Mouse (Mus musculus) gastrocnemius, adult 2 months (tissue): ENCODE data around the gene Ikzf3. TPM values are rescaled to one million over a fixed set of nuclear protein-coding genes. Genes with fewer than 3 reads are reported as not detected.
A peak's percentile ranks its signal among the peaks of the same experiment; 100 is the strongest.

Experiments used
- DNase-seq: peaks from one replicate; pipeline ENCODE4 v3.0.0; 2022
- H3K27ac ChIP-seq: fragments of 200-600 bp; 2 replicates; pipeline ENCODE4 v1.8.1; 2022; ENCODE audit warnings: mild to moderate bottlenecking
- H3K4me3 ChIP-seq: fragments of 200-600 bp; 2 replicates; pipeline ENCODE4 v1.8.1; 2022; ENCODE audit warnings: mild to moderate bottlenecking, moderate library complexity
- CTCF ChIP-seq: fragments of 200-600 bp; IDR thresholded peaks from 2 replicates; pipeline ENCODE4 v1.8.1; 2022; ENCODE audit warnings: antibody characterized with exemption, mild to moderate bottlenecking, moderate library complexity
- intact Hi-C: fragments of 180-260 bp; cut with DNase I; formaldehyde crosslinking; loops from one replicate; pipeline ENCODE4 v1.15.1; 2025
- long read RNA-seq, 2 experiments: library from polyadenylated mRNA; stranded (forward); transcript quantifications; one replicate each; pipeline ENCODE4 v2.0.0; 2021
- total RNA-seq, 2 experiments: library from RNA; stranded (reverse); gene quantifications; 2 replicates each; pipeline ENCODE4 v1.2.3; 2021

Gene Ikzf3
- under 1 TPM in 1 of 2 experiments, not detected in 1; 0.22 TPM for total RNA-seq
- long read RNA-seq, experiment 1: 0 reads
- long read RNA-seq, experiment 2: 0 reads

DNA sequence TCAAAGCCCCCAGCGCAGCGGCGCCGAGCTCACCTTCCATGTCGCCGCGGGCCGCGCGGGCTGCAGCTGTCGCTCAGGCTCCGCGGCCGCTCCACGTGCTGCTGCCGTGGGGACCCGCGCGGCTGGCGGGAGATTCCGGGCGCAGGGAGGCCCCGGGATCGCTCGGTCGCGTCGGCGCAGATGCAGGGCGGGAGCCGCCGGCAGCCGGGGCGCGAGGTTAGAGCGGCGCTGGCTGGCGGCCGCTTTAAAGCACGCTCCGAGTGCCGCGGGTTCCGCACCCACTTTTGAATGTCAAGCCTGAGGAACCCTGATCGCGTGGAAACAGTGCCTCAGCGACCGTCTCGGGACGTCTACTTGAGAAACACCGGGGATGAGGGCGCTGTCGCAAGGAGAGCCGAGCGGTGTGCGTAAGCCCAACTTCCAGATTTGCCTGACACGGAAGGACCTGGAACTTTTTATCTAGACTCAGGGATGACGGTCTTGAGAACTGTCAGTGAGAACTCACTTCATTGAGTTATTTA lies at the start of gene Ikzf3:
Gene Ikzf3 (minus strand): TSS at position 321 of the 521 bp plus-strand sequence.
- no peak for TF ChIP-seq CTCF
- Histone ChIP-seq H3K27ac (no peak within 1 kb of the TSS), H3K4me3 (peak within 1 kb of the TSS; percentile 64)
- intact Hi-C loops: no loop called here
- peak; percentile 39 for DNase-seq

DNA sequence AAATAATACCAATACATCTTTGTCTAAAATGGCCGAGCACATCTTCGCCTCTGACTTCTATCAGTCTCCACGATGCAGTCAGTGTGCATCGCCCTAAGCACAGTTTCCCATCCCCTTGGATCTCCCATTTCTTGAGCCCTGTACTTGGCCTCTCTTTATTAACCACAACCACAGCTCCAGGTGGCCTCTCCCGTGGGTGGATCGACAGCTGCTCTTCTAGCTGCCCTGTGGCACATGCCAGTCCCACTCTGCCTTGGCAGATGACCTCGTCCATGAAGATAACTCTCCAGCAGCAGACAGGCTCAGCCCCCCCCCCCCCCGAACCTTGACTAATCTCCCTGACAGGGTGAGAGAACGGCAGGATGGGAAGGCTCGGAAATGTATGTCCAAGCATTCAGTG lies 49.6 kb upstream of the Ikzf3 start:
- H3K4me3 ChIP-seq: no peak overlapping the region
- no peak for TF ChIP-seq CTCF
- intact Hi-C loops: loop anchor here (2.0 to 10.0 kb wide), 2 partner anchors 39 to 251 kb away; partner anchors contain the start of gene Ppp1r1b
- H3K27ac ChIP-seq: no peak overlapping the region
- no peak for DNase-seq

DNA sequence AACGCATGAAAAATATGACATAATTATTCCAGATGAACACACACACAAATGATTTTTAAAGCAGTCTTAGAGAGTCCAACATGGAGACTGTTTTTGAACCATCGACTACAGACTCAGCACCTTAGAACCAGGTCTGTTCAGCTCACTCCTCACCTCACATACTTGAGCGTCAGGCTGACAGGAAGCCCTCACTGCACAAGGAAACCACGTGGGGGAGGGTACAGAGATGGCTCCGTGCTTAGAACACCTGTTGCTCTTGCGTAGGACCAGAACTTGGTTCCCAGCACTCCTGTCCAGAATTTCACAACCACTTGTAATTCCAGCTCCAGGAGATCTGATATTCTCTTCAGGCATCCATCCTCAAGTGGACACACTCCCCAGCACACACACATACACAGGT lies 49.2 kb upstream of the Ikzf3 start:
- TF ChIP-seq CTCF: no peak
- Histone ChIP-seq H3K27ac (no peak overlapping the region), H3K4me3 (no peak overlapping the region)
- intact Hi-C loops: loop anchor here (2.0 to 10.0 kb wide), 2 partner anchors 38 to 250 kb away; partner anchors contain the start of gene Ppp1r1b
- DNase-seq: no peak

DNA sequence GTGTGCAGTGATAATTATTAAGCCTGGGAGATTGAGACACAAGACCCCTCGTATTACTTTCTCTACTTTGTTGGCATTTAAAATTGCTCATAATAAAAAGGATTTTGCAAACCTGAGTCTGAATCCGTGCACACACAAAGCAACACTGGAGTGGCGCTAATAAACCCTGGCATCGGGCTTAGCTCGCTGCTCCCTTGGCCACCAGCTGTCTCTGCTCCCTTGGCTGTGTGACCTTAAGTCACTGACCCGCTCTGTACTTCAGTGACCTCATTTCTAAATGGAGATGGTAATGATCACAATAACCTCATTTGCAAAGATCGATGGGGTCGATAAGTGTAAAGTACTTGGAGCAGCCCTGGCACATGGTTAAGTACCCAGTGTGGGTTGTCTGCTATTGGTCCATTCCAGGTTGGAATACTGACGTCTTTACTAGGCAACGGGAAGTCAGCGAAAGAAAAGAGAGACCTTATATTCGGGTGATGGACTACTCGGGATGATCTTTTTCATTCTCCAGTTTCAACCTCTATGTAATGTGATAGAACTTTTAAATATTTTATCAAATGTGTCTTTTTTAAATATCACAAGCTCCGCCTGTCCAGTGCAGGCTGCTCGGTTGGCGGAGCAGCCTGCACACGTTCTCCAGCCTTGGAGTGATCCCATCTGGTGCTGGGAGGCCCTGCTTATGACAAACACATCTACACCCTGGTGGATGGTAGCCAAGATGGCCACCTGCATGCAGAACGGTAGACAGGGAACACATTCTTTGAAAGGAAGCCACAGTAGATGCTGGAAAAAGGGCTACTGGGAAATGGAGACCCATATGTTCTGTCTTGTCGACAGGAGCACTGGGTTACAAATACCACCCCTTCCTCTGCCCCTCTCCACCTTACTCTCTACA lies 45.0 kb upstream of the Ikzf3 start:
- no peak for DNase-seq
- no peak for TF ChIP-seq CTCF
- intact Hi-C loops: loop anchor here (10.0 kb wide), 1 partner anchor 246 kb away; the partner anchor contains the start of gene Ppp1r1b
- Histone ChIP-seq H3K4me3 (no peak overlapping the region), H3K27ac (no peak overlapping the region)

DNA sequence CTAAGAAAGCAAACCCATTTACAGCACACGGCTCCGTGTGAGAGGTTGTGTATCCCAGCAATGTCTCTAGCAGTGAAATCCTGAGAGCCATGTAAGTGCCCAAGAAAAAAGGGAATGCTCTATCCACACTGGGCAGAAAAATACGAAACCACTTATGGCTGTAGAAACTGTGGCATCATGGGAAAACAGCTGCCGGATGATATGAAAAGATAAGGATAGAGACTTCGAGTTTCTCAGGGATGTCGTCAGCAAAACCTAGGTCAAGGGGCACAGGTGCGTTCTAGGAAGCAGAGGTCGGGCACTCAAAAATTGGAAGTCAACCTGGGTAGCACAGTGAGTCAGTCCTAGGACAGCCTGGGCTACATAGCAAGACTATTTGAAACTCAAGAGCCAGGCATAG lies 43.5 kb upstream of the Ikzf3 start:
- no peak for TF ChIP-seq CTCF
- intact Hi-C loops: loop anchor here (5.0 kb wide), 1 partner anchor 37 kb away; the partner anchor contains the start of gene Zpbp2

DNA sequence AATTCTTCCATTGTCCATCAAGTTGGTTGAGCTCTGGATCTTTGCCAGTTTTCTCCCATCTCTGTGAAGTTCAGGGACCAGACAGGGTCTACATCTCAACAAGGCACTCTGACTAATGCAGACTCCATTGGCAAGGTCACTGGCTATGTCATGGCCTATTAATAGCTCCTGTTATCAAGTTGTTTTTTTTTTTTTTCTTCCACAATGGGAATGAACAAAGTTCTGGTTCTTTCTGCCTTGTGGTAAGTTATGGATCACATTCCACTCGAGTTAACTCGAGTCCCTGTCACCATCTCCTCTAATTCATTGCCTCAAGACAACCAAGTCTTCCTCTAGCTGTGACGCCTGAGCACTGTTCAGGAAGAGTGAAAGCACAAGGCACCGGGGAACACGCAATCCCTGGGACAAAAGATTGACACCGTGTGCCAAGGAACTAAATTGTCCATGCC lies 43.0 kb upstream of the Ikzf3 start:
- Histone ChIP-seq H3K27ac (peak overlapping the region; percentile 94; the same call in 1 of the 2 replicates), H3K4me3 (no peak overlapping the region)
- intact Hi-C loops: loop anchor here (5.0 kb wide), 1 partner anchor 37 kb away; the partner anchor contains the start of gene Zpbp2
- TF ChIP-seq CTCF: no peak
- no peak for DNase-seq

More for the DNA sequence above, 43.5 kb upstream of the Ikzf3 start:
- H3K4me3 ChIP-seq: no peak overlapping the region
- H3K27ac ChIP-seq: no peak overlapping the region
- no peak for DNase-seq

DNA sequence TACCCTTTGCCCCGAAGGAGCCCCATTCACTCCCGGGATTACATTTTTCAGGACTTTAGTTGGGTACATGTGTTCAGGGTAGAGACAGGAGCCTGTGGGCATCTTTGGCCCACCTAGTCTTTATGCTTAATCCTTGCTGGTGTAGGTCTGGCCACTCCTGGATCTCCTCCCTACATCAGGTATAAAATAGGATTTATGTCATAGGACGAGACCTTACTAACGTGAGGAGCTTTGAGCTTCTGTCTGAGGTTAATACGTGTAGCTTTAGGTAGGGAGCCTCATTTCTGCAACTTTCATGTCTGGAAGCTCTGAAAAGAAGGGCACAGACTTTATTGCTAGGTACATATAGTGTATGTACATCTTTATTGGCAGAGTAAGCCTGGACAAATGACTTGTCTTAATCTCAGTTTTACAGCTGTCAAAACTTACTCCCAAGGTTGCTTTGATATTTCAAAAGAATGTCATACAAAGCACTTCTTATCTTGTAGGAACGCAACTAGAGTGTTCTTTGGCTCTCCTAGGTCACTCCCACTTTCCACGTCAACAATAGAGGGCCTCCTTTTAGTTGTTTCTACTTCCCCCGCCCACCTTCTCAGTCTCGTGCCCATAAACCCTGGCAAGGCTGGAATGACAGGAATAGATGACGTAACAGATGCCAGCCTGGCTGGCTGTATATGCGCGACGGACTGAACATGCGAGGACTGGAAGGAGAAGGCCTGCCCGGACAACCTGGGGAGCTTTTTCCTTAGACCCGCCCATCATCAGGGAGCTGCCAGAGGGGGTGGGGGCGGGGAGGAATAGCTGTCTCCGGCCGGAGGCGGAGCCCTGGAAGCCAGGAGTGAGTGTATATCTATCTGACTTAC lies 42.1 kb upstream of the Ikzf3 start:
- intact Hi-C loops: loop anchor here (5.0 kb wide), 1 partner anchor 36 kb away; the partner anchor contains the start of gene Zpbp2
- H3K27ac ChIP-seq: peak overlapping the region; percentile 94
- no peak for TF ChIP-seq CTCF

DNA sequence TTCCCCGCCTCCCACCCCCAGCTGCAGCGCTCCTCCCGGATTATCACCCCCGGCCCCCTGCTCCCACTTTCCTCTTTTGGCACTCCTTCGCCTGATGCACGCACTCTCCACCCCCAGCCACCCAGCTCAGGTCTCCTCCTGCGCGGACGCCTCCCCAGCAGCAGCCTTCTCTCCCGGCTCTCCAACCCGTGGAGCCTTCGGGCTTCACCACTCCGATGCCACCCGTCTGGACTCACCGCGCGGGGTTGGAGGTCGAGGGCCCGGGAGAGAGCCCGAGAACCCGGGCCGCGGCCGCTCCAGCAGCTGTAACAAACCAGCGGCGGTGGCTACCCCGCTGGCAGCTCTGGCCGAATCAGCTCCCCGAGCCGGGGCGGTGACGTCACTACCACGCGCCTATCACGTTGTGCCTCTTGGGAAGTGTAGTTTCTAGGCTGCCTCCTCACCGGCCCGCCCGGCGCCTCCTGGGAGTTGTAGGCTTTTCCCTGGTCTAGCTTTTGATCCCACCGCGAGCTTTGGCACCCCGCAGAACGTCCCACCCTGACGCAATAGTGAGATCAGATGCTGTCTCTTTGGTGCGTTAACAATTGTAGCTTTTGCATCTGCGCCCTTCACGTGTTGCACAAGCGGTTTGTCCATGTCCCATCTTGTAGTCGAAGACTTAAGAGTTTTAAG lies 41.2 kb upstream of the Ikzf3 start, which contains the start of gene Ormdl3:
Gene Ormdl3 (minus strand): TSS at position 477 of the 672 bp plus-strand sequence.
- Histone ChIP-seq H3K27ac (peak within 1 kb of the TSS; percentile 94), H3K4me3 (peak within 1 kb of the TSS; percentile 82)
- TF ChIP-seq CTCF: no peak
- intact Hi-C loops: loop anchor here (5.0 kb wide), 1 partner anchor 35 kb away; the partner anchor contains the start of gene Zpbp2
- DNase-seq: peak; percentile 99

More for the DNA sequence above, 42.1 kb upstream of the Ikzf3 start:
- H3K4me3 ChIP-seq: peak overlapping the region; percentile 82
- peak; percentile 76 for DNase-seq

DNA sequence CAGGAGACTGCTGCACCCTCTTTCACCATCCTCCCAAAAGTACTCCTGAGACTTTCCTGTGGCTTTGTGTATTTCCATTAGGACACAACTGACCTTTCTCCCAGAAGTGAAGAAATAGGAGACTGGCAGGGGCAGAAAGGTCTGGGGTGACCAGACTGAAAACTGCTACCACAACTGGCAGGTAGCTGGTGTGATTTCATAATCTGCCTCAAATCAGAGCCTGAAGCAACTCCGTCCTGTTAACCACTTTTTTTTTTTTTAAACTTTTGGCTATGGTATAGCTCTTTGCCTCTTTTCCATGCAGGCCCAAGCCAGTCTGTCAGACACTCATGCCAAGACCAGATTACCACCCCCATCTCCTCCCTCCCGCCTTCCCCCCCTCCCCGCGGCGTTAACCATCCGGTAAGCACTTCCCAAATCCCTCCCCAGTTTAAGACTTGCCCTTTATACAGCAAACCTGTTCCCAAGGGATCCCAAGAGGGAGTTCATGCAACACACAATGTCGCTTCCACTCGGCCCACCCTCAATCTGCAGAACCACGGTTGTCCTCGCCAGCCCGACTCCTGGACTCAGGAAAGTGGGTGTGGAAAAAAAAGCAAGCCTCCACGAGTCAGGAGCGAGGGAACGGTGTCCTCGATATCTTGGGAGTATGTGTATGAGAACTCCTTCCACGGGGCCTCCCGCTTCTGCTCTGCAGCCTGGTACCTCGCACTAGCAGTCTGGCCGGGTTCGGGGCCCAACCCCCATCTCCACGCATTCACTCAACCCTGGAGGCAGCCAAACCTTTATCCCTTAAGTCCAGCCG lies 40.5 kb upstream of the Ikzf3 start:
- Histone ChIP-seq H3K4me3 (peak overlapping the region; percentile 82), H3K27ac (peak overlapping the region; percentile 94)
- intact Hi-C loops: loop anchor here (5.0 kb wide), 1 partner anchor 34 kb away; the partner anchor contains the start of gene Zpbp2
- peak; percentile 30 for DNase-seq
- TF ChIP-seq CTCF: no peak

DNA sequence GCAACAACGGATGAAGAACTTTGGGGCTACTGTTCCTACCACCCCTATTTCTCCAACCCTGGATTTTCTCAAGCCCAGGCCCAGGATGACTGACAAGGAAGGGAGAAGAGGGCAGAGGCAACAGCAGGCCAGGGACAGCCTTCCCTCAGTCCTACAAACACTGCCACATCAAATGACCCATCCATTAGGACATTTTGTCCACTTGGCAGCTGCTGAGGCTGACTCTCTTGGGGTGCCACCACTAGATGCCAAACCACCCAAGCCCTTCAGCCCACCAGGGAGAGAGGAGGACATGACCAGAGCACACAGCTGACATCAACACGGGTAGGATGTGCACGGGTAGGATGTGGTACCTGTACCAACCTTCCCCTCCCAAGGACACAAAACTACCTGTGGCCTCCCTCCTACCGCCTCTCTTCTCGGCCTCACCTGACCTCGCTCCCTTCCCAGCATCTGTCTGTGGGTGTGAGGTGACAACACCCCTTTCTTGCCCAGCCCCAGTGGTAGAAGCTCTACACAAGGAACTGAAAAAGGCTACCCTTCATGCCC lies 38.9 kb upstream of the Ikzf3 start:
- Histone ChIP-seq H3K4me3 (no peak overlapping the region), H3K27ac (no peak overlapping the region)
- no peak for TF ChIP-seq CTCF
- intact Hi-C loops: loop anchor here (5.0 kb wide), 1 partner anchor 32 kb away; the partner anchor contains the start of gene Zpbp2
- DNase-seq: no peak
